Mouse (Mus musculus): Measurements from ENCODE around the gene Mdfic.
"Not testable (repeated sequence)": the region's sequence is repeated elsewhere in the genome, so short reads cannot be mapped to it uniquely, and the experiment has no call there.

Mdfic gene

GRCm38 (mm10) chr6:15720461-15720817, at the start of gene Mdfic:
Gene Mdfic (plus strand): TSS chr6:15720661.
- DNase-seq (ENCODE audit: low spot score in 2 of 2): peak in 1 of 2 experiments; percentile 41

- DNase-seq (ENCODE audit: low spot score in 2 of 2): no peak
These were observed 49.1 kb upstream of the Mdfic start for GRCm38 (mm10) chr6:15671364-15671763.

- no peak for DNase-seq (ENCODE audit: low spot score in 2 of 2)
These were observed 10.4 kb upstream of the Mdfic start for GRCm38 (mm10) chr6:15710080-15710479.

GRCm38 (mm10) chr6:15710706-15711105, 9.8 kb upstream of the Mdfic start:
- DNase-seq (ENCODE audit: low spot score in 2 of 2): no peak

- no peak for DNase-seq (ENCODE audit: low spot score in 2 of 2)
These were observed 7.5 kb upstream of the Mdfic start for GRCm38 (mm10) chr6:15712860-15713385.

GRCm38 (mm10) chr6:15714036-15714435, 6.4 kb upstream of the Mdfic start:
- DNase-seq (ENCODE audit: low spot score in 2 of 2): not testable (repeated sequence)

GRCm38 (mm10) chr6:15714996-15715844, 5.2 kb upstream of the Mdfic start:
- no peak for DNase-seq (ENCODE audit: low spot score in 2 of 2)

- DNase-seq (ENCODE audit: low spot score in 2 of 2): no peak
These were observed 542 bp upstream of the Mdfic start for GRCm38 (mm10) chr6:15719919-15720318.

- DNase-seq (ENCODE audit: low spot score in 2 of 2): peak; percentile 9 to 22
These were observed 606 bp downstream of the Mdfic start for GRCm38 (mm10) chr6:15720818-15721715.

GRCm38 (mm10) chr6:15721716-15722031, 1.2 kb downstream of the Mdfic start:
- no peak for DNase-seq (ENCODE audit: low spot score in 2 of 2)

- not testable (repeated sequence) for DNase-seq (ENCODE audit: low spot score in 2 of 2)
These were observed 2.2 kb downstream of the Mdfic start for GRCm38 (mm10) chr6:15722631-15723030.

GRCm38 (mm10) chr6:15724304-15724703, 3.8 kb downstream of the Mdfic start:
- no peak for DNase-seq (ENCODE audit: low spot score in 2 of 2)

- DNase-seq (ENCODE audit: low spot score in 2 of 2): no peak
These were observed 6.0 kb downstream of the Mdfic start for GRCm38 (mm10) chr6:15726422-15726821.

GRCm38 (mm10) chr6:15727681-15728410, 7.4 kb downstream of the Mdfic start:
- DNase-seq (ENCODE audit: low spot score in 2 of 2): no peak

- no peak for DNase-seq (ENCODE audit: low spot score in 2 of 2)
These were observed 8.6 kb downstream of the Mdfic start for GRCm38 (mm10) chr6:15728844-15729577.

- DNase-seq (ENCODE audit: low spot score in 2 of 2): no peak
These were observed 9.8 kb downstream of the Mdfic start for GRCm38 (mm10) chr6:15730258-15730657.

- DNase-seq (ENCODE audit: low spot score in 2 of 2): no peak
These were observed 10.2 kb downstream of the Mdfic start for GRCm38 (mm10) chr6:15730666-15731065.

GRCm38 (mm10) chr6:15731452-15731851, 11.0 kb downstream of the Mdfic start:
- DNase-seq (ENCODE audit: low spot score in 2 of 2): no peak

GRCm38 (mm10) chr6:15737312-15737911, 17.0 kb downstream of the Mdfic start:
- no peak for DNase-seq (ENCODE audit: low spot score in 2 of 2)

GRCm38 (mm10) chr6:15738331-15738943, 18.0 kb downstream of the Mdfic start:
- no peak for DNase-seq (ENCODE audit: low spot score in 2 of 2)

Measured in spleen, postnatal 14 days (tissue).